Mouse (Mus musculus) embryonic fibroblast, embryonic 13.5 days (primary cell): Measurements from ENCODE around the gene Grtp1.

Experiments
- CTCF ChIP-seq: IDR thresholded peaks from 2 replicates; pipeline ENCODE4 v1.5.1; 2011; ENCODE audit warnings: mild to moderate bottlenecking, control low read depth, low read length, moderate library complexity, borderline replicate concordance; ENCODE audit not compliant: insufficient read depth
- POLR2A ChIP-seq: IDR thresholded peaks from 2 replicates; pipeline ENCODE4 v1.6.1; 2011; ENCODE audit warnings: low read depth, mild to moderate bottlenecking, control low read depth, low read length, moderate library complexity

DNA sequence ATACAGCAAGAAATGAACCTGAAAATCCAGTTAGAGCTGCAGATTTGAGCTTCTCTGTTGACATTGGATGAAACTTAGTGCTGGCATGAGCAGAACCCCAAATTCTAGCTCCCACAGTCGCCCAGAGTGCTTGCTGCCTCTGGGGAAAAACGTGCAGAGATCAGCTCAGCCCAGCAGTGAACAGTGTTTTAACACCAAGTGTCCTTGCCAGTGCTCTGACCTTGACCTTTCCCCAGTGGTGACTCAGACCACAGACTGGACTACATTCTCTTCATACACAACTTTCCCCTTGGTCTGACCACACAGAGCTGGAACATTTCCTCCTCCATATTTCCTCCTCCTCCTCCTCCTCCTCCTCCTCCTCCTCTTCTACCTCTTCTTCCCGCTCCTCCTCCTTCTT is 1.6 kb upstream of the Grtp1 start:
- TF ChIP-seq CTCF = no peak
- no peak for TF ChIP-seq POLR2A
